Mouse (Mus musculus): Measurements from ENCODE around the gene Arid3c.
A peak's percentile ranks its signal among the peaks of the same experiment; 100 is the strongest.

DNA sequence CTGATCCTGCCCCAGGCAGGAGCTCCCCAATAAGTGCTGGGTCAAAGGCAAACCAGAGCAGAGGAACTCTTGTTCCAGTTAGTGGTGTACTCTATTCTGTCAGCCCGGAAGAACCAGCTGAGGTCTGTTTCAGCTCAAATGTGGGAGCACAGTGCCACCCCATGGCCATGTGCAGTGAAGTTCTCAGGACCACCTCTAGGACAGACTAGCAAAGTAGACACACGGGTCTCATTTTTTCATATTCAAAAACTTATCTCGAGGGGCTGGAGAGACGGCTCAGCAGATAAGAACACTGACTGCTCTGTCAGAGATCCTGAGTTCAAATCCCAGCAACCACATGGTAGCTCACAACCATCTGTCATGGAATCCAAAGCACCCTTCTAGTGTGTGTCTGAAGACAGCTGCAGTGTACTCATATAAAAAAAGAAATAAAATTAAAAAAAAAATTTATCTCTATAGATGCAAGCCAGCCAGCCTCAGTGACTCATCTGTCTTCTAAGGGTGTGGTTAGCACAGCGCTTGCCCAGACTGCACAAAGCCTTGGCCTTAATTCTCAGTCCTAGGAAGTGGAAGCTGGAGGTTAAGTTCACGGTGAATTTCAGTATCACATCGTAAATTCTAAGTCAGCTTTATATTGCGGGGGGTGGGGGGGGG lies 6.8 kb upstream of the Arid3c start:
- TF ChIP-seq CTCF (IDR thresholded peaks at IDR 0.05): peak; percentile 88
- TF ChIP-seq EP300 (IDR thresholded peaks at IDR 0.05; ENCODE audit: insufficient read depth, low read depth, low read length): peak; percentile 88

Data from heart, adult 2 months (tissue).